Mouse (Mus musculus) small intestine, adult 2 months (tissue): Measurements from ENCODE around the gene Kcnj10.

Experiments used
- CTCF ChIP-seq: fragments of 200-500 bp; IDR thresholded peaks from 2 replicates; pipeline ENCODE4 v1.5.1; 2012; ENCODE audit warnings: low read depth, mild to moderate bottlenecking, control low read depth, inconsistent platforms, low read length, moderate library complexity, mixed read lengths; ENCODE audit not compliant: insufficient replicate concordance, insufficient read length; ENCODE audit errors: extremely low read depth
- POLR2A ChIP-seq: fragments of 200-500 bp; IDR thresholded peaks from 2 replicates; pipeline ENCODE4 v1.6.1; 2012; ENCODE audit warnings: low read depth, mild to moderate bottlenecking, control low read depth, inconsistent platforms, low read length, moderate library complexity

DNA sequence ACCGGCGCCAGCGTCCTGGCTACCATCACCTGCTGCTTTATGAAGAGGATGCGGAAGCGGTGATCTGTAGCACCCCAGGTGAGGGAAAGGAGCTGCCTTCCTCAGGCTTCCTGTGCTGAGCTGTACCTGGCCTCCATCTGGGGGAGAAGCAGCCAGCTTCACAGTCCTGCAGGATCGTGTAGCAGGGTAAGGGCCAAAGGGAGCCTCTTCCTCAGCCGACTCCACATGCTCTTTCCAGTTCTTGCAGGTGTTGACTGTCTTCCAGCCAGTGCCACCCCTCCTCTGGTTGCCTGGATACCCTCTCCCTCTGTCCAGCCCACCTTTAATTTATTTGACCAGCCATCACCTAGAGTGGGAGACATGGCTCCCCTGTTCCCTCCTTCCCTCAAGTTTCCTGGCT is 21.7 kb upstream of the Kcnj10 start:
- TF ChIP-seq CTCF: no peak
- no peak for TF ChIP-seq POLR2A
